Mouse (Mus musculus) kidney, adult 2 months (tissue): ENCODE results near the gene Rhox10.

Experiments used
- CTCF ChIP-seq: fragments of 200-500 bp; conservative IDR thresholded peaks from 2 replicates; pipeline ENCODE4 v1.5.1; 2011; ENCODE audit warnings: low read depth, mild to moderate bottlenecking, control low read depth, low read length, moderate library complexity, mixed read lengths; ENCODE audit not compliant: insufficient read depth, insufficient read length
- POLR2A ChIP-seq: fragments of 200-500 bp; IDR thresholded peaks from one replicate; pipeline ENCODE4 v1.6.1; 2011; ENCODE audit warnings: low read depth, low read length, control low read depth

DNA sequence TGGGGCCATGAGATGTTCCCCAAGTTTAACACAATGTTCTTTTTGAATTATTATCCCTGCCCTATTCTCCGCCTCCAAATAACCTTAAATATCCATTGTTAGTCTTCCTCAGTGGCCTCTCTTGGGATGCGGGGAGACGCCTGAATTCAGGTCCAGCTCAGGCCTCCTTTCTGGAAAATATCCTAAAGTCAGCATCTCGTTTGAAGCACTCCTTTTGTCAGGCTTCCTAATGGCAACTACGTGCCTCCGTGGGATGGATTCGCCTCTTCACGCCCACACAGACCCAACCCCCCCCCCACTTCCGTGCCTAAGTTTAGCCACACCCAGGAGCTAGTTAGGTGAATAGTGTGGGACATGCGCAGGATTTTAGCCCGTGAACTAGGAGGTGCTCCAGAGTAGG, at the start of gene Rhox10:
- TF ChIP-seq CTCF (no peak), POLR2A (no peak)
